Mouse (Mus musculus): ENCODE data around the gene Junb. TPM values are rescaled to one million over a fixed set of nuclear protein-coding genes. Genes with fewer than 3 reads are reported as not detected.

Gene Junb
- polyA plus RNA-seq, 1 experiment from 2014 or later, result 15.4 TPM

GRCm38 (mm10) chr8:84937620-84938485 lies 40.7 kb downstream of the Junb start:
- no peaks in the 10 kb centered on the region for H3K4me1 ChIP-seq (ENCODE audit: insufficient read depth)
- no peak for ATAC-seq (ENCODE audit: insufficient read depth)
- no peaks in the 10 kb centered on the region for H3K9me3 ChIP-seq (ENCODE audit: low read depth, low read length)
- H3K4me2 ChIP-seq, result peak overlapping the region; percentile 71
- no peak for DNase-seq
- WGBS, result 58% methylated on average over 13 of the region's 13 CpGs
- TF ChIP-seq CTCF (IDR thresholded peaks at IDR 0.05; ENCODE audit: low read depth), result no peak
- no peak overlapping the region for H3K9ac ChIP-seq
- H3K27me3 ChIP-seq (ENCODE audit: insufficient read depth, low read length), result peaks cover 52% of the 10 kb centered on the region
- 0 out of 2 replicates have a peak overlapping the region, but pooled peaks have one; percentile 37 for H3K4me3 ChIP-seq (ENCODE audit: low read depth, low read length)
- H3K27ac ChIP-seq (ENCODE audit: low read depth), result no peak overlapping the region
- H3K36me3 ChIP-seq (ENCODE audit: insufficient read depth), result no peaks in the 10 kb centered on the region

GRCm38 (mm10) chr8:84936962-84937546 lies 41.5 kb downstream of the Junb start, which contains the start of gene Mast1:
Mast1 (minus strand) TSS chr8:84937359.
- Histone ChIP-seq H3K9me3 (ENCODE audit: low read depth, low read length) (no peaks in the 10 kb centered on the region), H3K4me2 (peak within 1 kb of the TSS; percentile 71), H3K27ac (ENCODE audit: low read depth) (no peak within 1 kb of the TSS), H3K4me1 (ENCODE audit: insufficient read depth) (no peaks in the 10 kb centered on the region), H3K36me3 (ENCODE audit: insufficient read depth) (no peaks in the 10 kb centered on the region), H3K9ac (peak within 1 kb of the TSS; percentile 38; the same call in 1 of the 2 replicates), H3K4me3 (ENCODE audit: low read depth, low read length) (peak within 1 kb of the TSS; percentile 37), H3K27me3 (ENCODE audit: insufficient read depth, low read length) (peaks cover 52% of the 10 kb centered on the region)
- DNase-seq (peak; percentile 58), ATAC-seq (ENCODE audit: insufficient read depth) (peak; percentile 49; the same call in 1 of the 2 replicates)
- 0 out of 2 replicates have a peak, but pooled peaks have one; percentile 18 for TF ChIP-seq CTCF (IDR thresholded peaks at IDR 0.05; ENCODE audit: low read depth)
- under 1% methylated on average over 50 of the region's 50 CpGs for WGBS

- H3K36me3 ChIP-seq (ENCODE audit: insufficient read depth), result no peaks in the 10 kb centered on the region
- peaks cover 52% of the 10 kb centered on the region for H3K27me3 ChIP-seq (ENCODE audit: insufficient read depth, low read length)
- no peak overlapping the region for H3K27ac ChIP-seq (ENCODE audit: low read depth)
- peak overlapping the region; percentile 71 for H3K4me2 ChIP-seq
- peak overlapping the region; percentile 37 for H3K4me3 ChIP-seq (ENCODE audit: low read depth, low read length)
- WGBS, result 24% methylated on average over 23 of the region's 23 CpGs
- no peaks in the 10 kb centered on the region for H3K9me3 ChIP-seq (ENCODE audit: low read depth, low read length)
- DNase-seq, result no peak
- TF ChIP-seq CTCF (IDR thresholded peaks at IDR 0.05; ENCODE audit: low read depth), result no peak
- no peaks in the 10 kb centered on the region for H3K4me1 ChIP-seq (ENCODE audit: insufficient read depth)
- no peak overlapping the region for H3K9ac ChIP-seq
- ATAC-seq (ENCODE audit: insufficient read depth), result no peak
Measured at GRCm38 (mm10) chr8:84936041-84936961, 42.2 kb downstream of the Junb start.

DNA sequence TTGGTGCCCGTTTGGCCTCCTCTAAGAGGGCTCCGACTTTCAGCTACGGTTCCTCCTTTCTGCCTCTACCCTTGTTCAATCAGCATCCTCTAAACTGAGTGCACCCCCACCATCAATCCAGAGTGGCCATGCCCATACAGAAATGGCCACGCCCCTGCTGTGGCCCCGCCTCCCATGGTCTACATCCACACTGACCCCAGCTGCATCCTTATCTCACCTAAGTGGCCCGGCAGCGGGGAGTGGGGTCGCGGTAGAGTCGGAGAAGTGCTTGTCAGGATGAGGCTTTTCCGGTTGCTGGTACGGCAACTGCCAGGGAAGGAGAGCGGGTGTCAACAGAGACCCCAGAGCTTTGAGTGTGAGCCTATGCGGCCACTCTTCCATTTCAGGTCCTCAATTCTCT lies 43.0 kb downstream of the Junb start:
- no peak overlapping the region for H3K4me2 ChIP-seq
- TF ChIP-seq CTCF (IDR thresholded peaks at IDR 0.05; ENCODE audit: low read depth), result no peak
- H3K4me3 ChIP-seq (ENCODE audit: low read depth, low read length), result no peak overlapping the region
- H3K9me3 ChIP-seq (ENCODE audit: low read depth, low read length), result no peaks in the 10 kb centered on the region
- no peak overlapping the region for H3K9ac ChIP-seq
- H3K27ac ChIP-seq (ENCODE audit: low read depth), result no peak overlapping the region
- ATAC-seq (ENCODE audit: insufficient read depth) (no peak), DNase-seq (no peak)
- no peaks in the 10 kb centered on the region for H3K36me3 ChIP-seq (ENCODE audit: insufficient read depth)
- 6% methylated on average over 14 of the region's 14 CpGs for WGBS
- H3K4me1 ChIP-seq (ENCODE audit: insufficient read depth), result no peaks in the 10 kb centered on the region
- peaks cover 56% of the 10 kb centered on the region for H3K27me3 ChIP-seq (ENCODE audit: insufficient read depth, low read length)

DNA sequence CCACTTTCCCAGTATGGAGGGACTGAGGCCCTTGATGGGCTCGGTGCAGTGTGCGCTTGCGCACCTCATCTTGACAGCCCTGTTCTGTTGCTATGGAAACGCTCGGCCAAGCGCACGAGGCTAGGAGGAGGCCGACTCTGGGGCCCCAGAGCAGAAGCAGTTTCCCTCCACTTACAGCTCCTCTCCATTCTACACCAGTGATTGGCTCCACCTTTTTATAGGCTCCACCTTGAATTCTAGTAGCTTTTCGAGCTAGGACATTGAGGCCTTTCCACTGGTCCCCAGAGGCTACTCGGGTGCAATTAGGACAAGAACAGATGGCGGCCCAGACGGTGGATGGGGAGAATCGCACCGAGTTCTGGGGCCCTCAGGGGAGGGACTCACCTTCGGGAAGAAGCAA lies 43.7 kb downstream of the Junb start:
- under 1% methylated on average over 15 of the region's 15 CpGs for WGBS
- ATAC-seq (ENCODE audit: insufficient read depth) (peak; percentile 63), DNase-seq (peak; percentile 69)
- Histone ChIP-seq H3K36me3 (ENCODE audit: insufficient read depth) (no peaks in the 10 kb centered on the region), H3K4me2 (no peak overlapping the region), H3K27me3 (ENCODE audit: insufficient read depth, low read length) (peaks cover 62% of the 10 kb centered on the region), H3K4me3 (ENCODE audit: low read depth, low read length) (no peak overlapping the region), H3K9ac (no peak overlapping the region), H3K9me3 (ENCODE audit: low read depth, low read length) (no peaks in the 10 kb centered on the region), H3K27ac (ENCODE audit: low read depth) (no peak overlapping the region), H3K4me1 (ENCODE audit: insufficient read depth) (no peaks in the 10 kb centered on the region)
- no peak for TF ChIP-seq CTCF (IDR thresholded peaks at IDR 0.05; ENCODE audit: low read depth)

- ATAC-seq (ENCODE audit: insufficient read depth) (no peak), DNase-seq (no peak)
- peaks cover 71% of the 10 kb centered on the region for H3K27me3 ChIP-seq (ENCODE audit: insufficient read depth, low read length)
- H3K4me2 ChIP-seq, result no peak overlapping the region
- WGBS, result 80% methylated on average over 16 of the region's 16 CpGs
- TF ChIP-seq CTCF (IDR thresholded peaks at IDR 0.05; ENCODE audit: low read depth), result no peak
- H3K36me3 ChIP-seq (ENCODE audit: insufficient read depth), result no peaks in the 10 kb centered on the region
- no peaks in the 10 kb centered on the region for H3K9me3 ChIP-seq (ENCODE audit: low read depth, low read length)
- H3K9ac ChIP-seq, result no peak overlapping the region
- H3K27ac ChIP-seq (ENCODE audit: low read depth), result no peak overlapping the region
- H3K4me3 ChIP-seq (ENCODE audit: low read depth, low read length), result no peak overlapping the region
- H3K4me1 ChIP-seq (ENCODE audit: insufficient read depth), result no peaks in the 10 kb centered on the region
Measured at GRCm38 (mm10) chr8:84933767-84934559, 44.6 kb downstream of the Junb start.

All from lung, embryonic 14.5 days (tissue).